Mouse (Mus musculus): ENCODE data around the gene Alox12b. TPM values are rescaled to one million over a fixed set of nuclear protein-coding genes. Genes with fewer than 3 reads are reported as not detected.
A peak's percentile ranks its signal among the peaks of the same experiment; 100 is the strongest.

Alox12b gene
- polyA plus RNA-seq, 1 experiment from 2014 or later: 11.5 TPM

- Histone ChIP-seq H3K27me3 (replicated peaks) (no peaks in the 10 kb centered on the region), H3K36me3 (no peaks in the 10 kb centered on the region), H3K4me2 (no peak overlapping the region), H3K4me1 (no peaks in the 10 kb centered on the region), H3K9me3 (no peaks in the 10 kb centered on the region), H3K27ac (no peak overlapping the region), H3K9ac (no peak overlapping the region), H3K4me3 (replicated peaks) (no peak overlapping the region)
- WGBS: 84% methylated on average over 5 of the region's 5 CpGs
- ATAC-seq (ENCODE audit: insufficient read depth, low FRiP score, low read depth): no peak
Observed at GRCm38 (mm10) chr11:69185031-69185430, 28.2 kb downstream of the Alox12b start.

GRCm38 (mm10) chr11:69185936-69186335, 29.1 kb downstream of the Alox12b start:
- WGBS: 80% methylated on average over 6 of the region's 6 CpGs
- Histone ChIP-seq H3K4me1 (no peaks in the 10 kb centered on the region), H3K27ac (no peak overlapping the region), H3K4me2 (no peak overlapping the region), H3K9me3 (no peaks in the 10 kb centered on the region), H3K36me3 (no peaks in the 10 kb centered on the region), H3K27me3 (replicated peaks) (no peaks in the 10 kb centered on the region), H3K4me3 (replicated peaks) (no peak overlapping the region), H3K9ac (no peak overlapping the region)
- no peak for ATAC-seq (ENCODE audit: insufficient read depth, low FRiP score, low read depth)

- Histone ChIP-seq H3K9ac (no peak overlapping the region), H3K9me3 (no peaks in the 10 kb centered on the region), H3K27ac (no peak overlapping the region), H3K4me2 (no peak overlapping the region), H3K27me3 (replicated peaks) (peaks cover 14% of the 10 kb centered on the region), H3K4me1 (0 out of 2 replicates have a peak, but pooled peaks cover 2% of the 10 kb centered on the region), H3K36me3 (no peaks in the 10 kb centered on the region), H3K4me3 (replicated peaks) (no peak overlapping the region)
- no peak for ATAC-seq (ENCODE audit: insufficient read depth, low FRiP score, low read depth)
- WGBS: 0% methylated on average over 1 of the region's 1 CpGs
Observed at GRCm38 (mm10) chr11:69192840-69193239, 36.1 kb downstream of the Alox12b start.

GRCm38 (mm10) chr11:69196766-69197165, 40.0 kb downstream of the Alox12b start:
- Histone ChIP-seq H3K27me3 (replicated peaks) (peaks cover 17% of the 10 kb centered on the region), H3K4me3 (replicated peaks) (peak overlapping the region; percentile 25), H3K4me1 (0 out of 2 replicates have a peak, but pooled peaks cover 2% of the 10 kb centered on the region), H3K9me3 (no peaks in the 10 kb centered on the region), H3K4me2 (peak overlapping the region; percentile 49), H3K9ac (no peak overlapping the region), H3K27ac (no peak overlapping the region), H3K36me3 (no peaks in the 10 kb centered on the region)
- WGBS: 11% methylated on average over 5 of the region's 5 CpGs
- ATAC-seq (ENCODE audit: insufficient read depth, low FRiP score, low read depth): no peak

DNA sequence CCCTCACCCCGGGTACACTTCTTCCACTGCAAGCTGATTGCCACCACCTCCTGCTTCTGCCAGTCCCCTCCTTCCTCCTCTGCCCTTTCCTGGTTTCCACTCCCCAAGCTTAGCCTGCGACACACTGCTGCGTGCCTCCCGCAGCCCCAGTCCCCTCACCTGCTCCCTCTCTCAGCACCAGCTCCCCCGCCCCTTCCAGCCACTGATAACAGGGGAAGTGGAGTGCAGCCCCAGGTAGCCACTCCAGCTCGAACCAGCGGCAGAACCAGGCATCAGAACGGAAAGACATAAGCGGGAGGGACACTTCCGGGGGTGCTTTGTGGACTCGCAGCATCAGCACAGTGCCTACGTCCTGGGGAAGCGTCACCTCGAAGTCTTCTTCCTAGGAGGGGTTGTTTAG, 40.4 kb downstream of the Alox12b start:
- Histone ChIP-seq H3K27me3 (replicated peaks) (peaks cover 17% of the 10 kb centered on the region), H3K4me3 (replicated peaks) (peak overlapping the region; percentile 25), H3K4me2 (peak overlapping the region; percentile 49), H3K36me3 (no peaks in the 10 kb centered on the region), H3K9me3 (no peaks in the 10 kb centered on the region), H3K27ac (no peak overlapping the region), H3K4me1 (0 out of 2 replicates have a peak, but pooled peaks cover 2% of the 10 kb centered on the region), H3K9ac (no peak overlapping the region)
- WGBS: 2% methylated on average over 14 of the region's 14 CpGs
- no peak for ATAC-seq (ENCODE audit: insufficient read depth, low FRiP score, low read depth)

GRCm38 (mm10) chr11:69197743-69198142, 41.0 kb downstream of the Alox12b start, which contains the start of gene Alox8:
Gene Alox8, minus strand, starts transcription at chr11:69197843.
- Histone ChIP-seq H3K9ac (no peak within 1 kb of the TSS), H3K27ac (no peak within 1 kb of the TSS)
- WGBS: 25% methylated on average over 6 of the region's 6 CpGs

DNA sequence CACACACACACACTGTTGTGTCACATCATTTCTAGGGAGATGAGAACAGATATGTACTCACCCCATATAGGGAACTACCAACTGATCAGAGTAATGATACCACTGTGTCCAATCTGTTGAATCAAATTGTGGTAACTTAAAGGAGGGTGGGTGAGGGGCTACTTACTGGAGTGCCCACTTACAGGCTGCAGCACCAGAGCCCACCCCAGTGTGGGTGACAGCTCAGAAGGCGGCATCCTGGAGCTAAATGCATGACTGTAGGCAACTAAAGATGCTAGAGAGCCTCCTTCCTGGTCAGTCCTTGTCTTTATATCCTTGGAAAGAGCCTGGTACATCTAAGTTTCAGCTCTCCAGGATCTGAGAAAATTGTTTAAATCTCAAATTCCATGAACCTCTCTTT, 42.5 kb downstream of the Alox12b start:
- Histone ChIP-seq H3K4me2 (no peak overlapping the region), H3K36me3 (no peaks in the 10 kb centered on the region), H3K4me1 (0 out of 2 replicates have a peak, but pooled peaks cover 2% of the 10 kb centered on the region), H3K9ac (no peak overlapping the region), H3K27ac (no peak overlapping the region), H3K9me3 (no peaks in the 10 kb centered on the region), H3K4me3 (replicated peaks) (no peak overlapping the region), H3K27me3 (replicated peaks) (peaks cover 17% of the 10 kb centered on the region)
- ATAC-seq (ENCODE audit: insufficient read depth, low FRiP score, low read depth): no peak
- 82% methylated on average over 1 of the region's 1 CpGs for WGBS

More at GRCm38 (mm10) chr11:69197743-69198142, 41.0 kb downstream of the Alox12b start, which contains the start of gene Alox8:
- Histone ChIP-seq H3K4me3 (replicated peaks) (peak within 1 kb of the TSS; percentile 25), H3K4me2 (peak within 1 kb of the TSS; percentile 49), H3K9me3 (no peaks in the 10 kb centered on the region), H3K36me3 (no peaks in the 10 kb centered on the region), H3K27me3 (replicated peaks) (peaks cover 17% of the 10 kb centered on the region), H3K4me1 (0 out of 2 replicates have a peak, but pooled peaks cover 2% of the 10 kb centered on the region)
- ATAC-seq (ENCODE audit: insufficient read depth, low FRiP score, low read depth): no peak

- Histone ChIP-seq H3K4me3 (replicated peaks) (no peak overlapping the region), H3K9ac (no peak overlapping the region), H3K27ac (no peak overlapping the region), H3K4me2 (no peak overlapping the region), H3K36me3 (no peaks in the 10 kb centered on the region), H3K4me1 (0 out of 2 replicates have a peak, but pooled peaks cover 2% of the 10 kb centered on the region), H3K27me3 (replicated peaks) (peaks cover 17% of the 10 kb centered on the region), H3K9me3 (no peaks in the 10 kb centered on the region)
- no peak for ATAC-seq (ENCODE audit: insufficient read depth, low FRiP score, low read depth)
- 39% methylated on average over 6 of the region's 6 CpGs for WGBS
Observed at GRCm38 (mm10) chr11:69200231-69200630, 43.4 kb downstream of the Alox12b start.

DNA sequence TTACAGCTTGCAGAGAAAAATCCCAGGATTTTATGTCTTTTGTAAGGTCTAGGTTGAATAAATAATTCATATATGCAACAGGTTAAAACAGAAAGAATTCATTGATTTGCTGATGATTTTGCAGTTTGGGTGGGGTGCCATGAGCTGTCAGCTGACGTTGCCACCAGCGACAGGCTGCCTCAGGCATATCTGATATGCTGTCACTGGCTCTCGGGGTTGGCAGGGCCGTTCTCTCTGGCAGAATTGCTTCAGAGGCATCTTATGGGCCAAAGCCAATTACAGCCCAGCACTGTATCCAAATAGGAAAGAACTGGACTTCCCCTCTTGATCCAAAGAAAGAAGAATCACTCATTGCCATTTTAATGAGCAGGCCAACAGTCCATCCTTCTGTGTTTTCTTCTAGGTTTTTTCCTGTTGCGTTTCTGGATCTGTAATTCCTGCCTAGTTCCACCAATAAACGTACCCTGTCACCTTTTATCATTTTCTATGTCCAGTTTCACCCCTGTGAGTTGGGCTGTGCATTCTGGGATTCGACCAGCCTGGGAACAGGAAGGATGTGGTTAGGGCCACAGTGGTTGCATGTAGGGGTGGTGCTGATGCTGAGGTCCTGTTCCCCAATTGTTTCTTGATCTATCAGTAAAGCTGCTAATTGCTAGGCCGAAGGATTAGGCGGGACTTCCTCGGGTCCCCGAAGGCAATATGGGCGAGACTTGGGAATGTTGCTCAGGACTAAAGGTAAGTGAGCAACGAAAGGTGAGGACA, 45.9 kb downstream of the Alox12b start:
- Histone ChIP-seq H3K4me1 (no peaks in the 10 kb centered on the region), H3K27me3 (replicated peaks) (peaks cover 5% of the 10 kb centered on the region), H3K9me3 (no peaks in the 10 kb centered on the region), H3K4me2 (no peak overlapping the region), H3K27ac (no peak overlapping the region), H3K36me3 (no peaks in the 10 kb centered on the region), H3K4me3 (replicated peaks) (no peak overlapping the region), H3K9ac (no peak overlapping the region)
- no peak for ATAC-seq (ENCODE audit: insufficient read depth, low FRiP score, low read depth)
- 75% methylated on average over 13 of the region's 13 CpGs for WGBS

GRCm38 (mm10) chr11:69211431-69211830, 54.6 kb downstream of the Alox12b start:
- no peaks in the 10 kb centered on the region for H3K27me3 ChIP-seq (replicated peaks)
- ATAC-seq (ENCODE audit: insufficient read depth, low FRiP score, low read depth): no peak
- no peaks in the 10 kb centered on the region for H3K36me3 ChIP-seq
- no peaks in the 10 kb centered on the region for H3K9me3 ChIP-seq
- no peak overlapping the region for H3K4me3 ChIP-seq (replicated peaks)
- WGBS: 8% methylated on average over 2 of the region's 2 CpGs
- no peak overlapping the region for H3K9ac ChIP-seq
- no peaks in the 10 kb centered on the region for H3K4me1 ChIP-seq
- no peak overlapping the region for H3K4me2 ChIP-seq
- H3K27ac ChIP-seq: no peak overlapping the region

- Histone ChIP-seq H3K27me3 (replicated peaks) (no peaks in the 10 kb centered on the region), H3K4me2 (no peak overlapping the region), H3K4me3 (replicated peaks) (no peak overlapping the region), H3K9ac (no peak overlapping the region), H3K9me3 (no peaks in the 10 kb centered on the region), H3K36me3 (no peaks in the 10 kb centered on the region), H3K27ac (no peak overlapping the region), H3K4me1 (no peaks in the 10 kb centered on the region)
- 84% methylated on average over 5 of the region's 5 CpGs for WGBS
- ATAC-seq (ENCODE audit: insufficient read depth, low FRiP score, low read depth): no peak
Observed at GRCm38 (mm10) chr11:69217411-69217810, 60.6 kb downstream of the Alox12b start.

DNA sequence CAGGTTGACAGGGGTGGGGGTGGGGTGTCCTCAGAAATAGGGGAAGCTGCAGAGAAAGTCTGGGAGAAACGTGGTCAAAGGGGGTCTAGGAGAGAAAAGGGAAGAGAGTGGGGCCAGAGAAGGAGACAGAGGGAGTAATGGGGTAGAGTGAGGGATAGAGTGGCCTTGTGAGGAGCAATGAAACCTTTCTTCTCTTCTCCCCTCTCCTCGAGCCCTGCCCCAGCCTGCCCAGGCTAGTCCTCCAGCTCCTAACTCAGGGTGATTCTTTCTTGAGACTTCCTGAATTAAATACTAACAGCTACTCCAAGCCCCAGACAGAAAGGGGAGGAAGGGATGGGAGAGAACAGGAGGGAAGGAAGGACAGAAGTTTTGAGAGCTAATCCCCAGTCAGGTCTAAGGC, 61.9 kb downstream of the Alox12b start:
- H3K27ac ChIP-seq: no peak overlapping the region
- 33% methylated on average over 2 of the region's 2 CpGs for WGBS
- H3K9me3 ChIP-seq: no peaks in the 10 kb centered on the region
- no peaks in the 10 kb centered on the region for H3K4me1 ChIP-seq
- no peak for ATAC-seq (ENCODE audit: insufficient read depth, low FRiP score, low read depth)
- H3K27me3 ChIP-seq (replicated peaks): no peaks in the 10 kb centered on the region
- no peak overlapping the region for H3K4me3 ChIP-seq (replicated peaks)
- H3K36me3 ChIP-seq: no peaks in the 10 kb centered on the region
- H3K9ac ChIP-seq: no peak overlapping the region
- no peak overlapping the region for H3K4me2 ChIP-seq

All from stomach, embryonic 15.5 days (tissue).